Mouse (Mus musculus) kidney, adult 2 months (tissue): ENCODE data around the gene Plekhb2. TPM values are rescaled to one million over a fixed set of nuclear protein-coding genes. Genes with fewer than 3 reads are reported as not detected.

Experiments used
- DNase-seq: peaks from one replicate; pipeline ENCODE4 v3.0.0; 2021
- H3K27ac ChIP-seq: fragments of 200-500 bp; 2 replicates; pipeline ENCODE4 v1.5.1; 2012; ENCODE audit warnings: low read depth, low read length, control low read depth, inconsistent platforms; ENCODE audit not compliant: insufficient read depth
- H3K27me3 ChIP-seq: fragments of 200-500 bp; replicated peaks from 2 replicates; pipeline ENCODE4 v1.6.1; 2012; ENCODE audit warnings: mild to moderate bottlenecking, moderate library complexity, low read length, inconsistent platforms; ENCODE audit not compliant: control insufficient read depth, insufficient read depth
- H3K36me3 ChIP-seq: fragments of 200-500 bp; 2 replicates; pipeline ENCODE4 v1.6.1; 2012; ENCODE audit warnings: mild to moderate bottlenecking, moderate library complexity, low read length, inconsistent platforms; ENCODE audit not compliant: control insufficient read depth, insufficient read depth
- H3K4me1 ChIP-seq: fragments of 200-500 bp; 2 replicates; pipeline ENCODE4 v1.6.1; 2011; ENCODE audit warnings: low read length; ENCODE audit not compliant: control insufficient read depth, insufficient read depth
- H3K4me3 ChIP-seq: fragments of 200-500 bp; 2 replicates; pipeline ENCODE4 v1.5.1; 2011; ENCODE audit warnings: mild to moderate bottlenecking, low read depth, low read length, control low read depth; ENCODE audit not compliant: insufficient read depth
- CTCF ChIP-seq: fragments of 200-500 bp; conservative IDR thresholded peaks from 2 replicates; pipeline ENCODE4 v1.5.1; 2011; ENCODE audit warnings: low read depth, mild to moderate bottlenecking, control low read depth, low read length, moderate library complexity, mixed read lengths; ENCODE audit not compliant: insufficient read depth, insufficient read length
- POLR2A ChIP-seq: fragments of 200-500 bp; IDR thresholded peaks from one replicate; pipeline ENCODE4 v1.6.1; 2011; ENCODE audit warnings: low read depth, low read length, control low read depth
- WGBS: fragments of 180-500 bp; shearing (Covaris S2); methylation state at CpG from one replicate; pipeline ENCODE4 v1.1.7; 2018; 5-methylcytosine and 5-hydroxymethylcytosine counted together
- polyA plus RNA-seq: library from polyadenylated mRNA; depleted of rRNA; stranded (reverse); fragments of >200 nt; gene quantifications from 2 replicates; pipeline ENCODE4 v1.2.3, GENCODE M21; 2012; rRNA removed

The Plekhb2 gene
- polyA plus RNA-seq, 1 experiment: 227 TPM

- Histone ChIP-seq H3K4me1 (no peaks in the 10 kb centered on the region), H3K27ac (no peak overlapping the region), H3K27me3 (no peaks in the 10 kb centered on the region), H3K36me3 (no peaks in the 10 kb centered on the region), H3K4me3 (no peak overlapping the region)
- DNase-seq: no peak
- TF ChIP-seq CTCF (no peak), POLR2A (no peak)
- WGBS: 87% methylated on average over 15 of the region's 15 CpGs
Observed at GRCm38 (mm10) chr1:34928656-34929055, 78.9 kb downstream of the Plekhb2 start.

Other genes starting within 250 kb of the Plekhb2 start
- gene Fam168b, start 6.9 kb upstream of the Plekhb2 start, polyA plus RNA-seq: 236 and 254 TPM in 2 replicates